Mouse (Mus musculus): Measurements from ENCODE around the gene Hecw2. TPM values are rescaled to one million over a fixed set of nuclear protein-coding genes. Genes with fewer than 3 reads are reported as not detected.

Hecw2 gene
- polyA plus RNA-seq, 1 experiment from 2014 or later: 8.3 TPM

DNA sequence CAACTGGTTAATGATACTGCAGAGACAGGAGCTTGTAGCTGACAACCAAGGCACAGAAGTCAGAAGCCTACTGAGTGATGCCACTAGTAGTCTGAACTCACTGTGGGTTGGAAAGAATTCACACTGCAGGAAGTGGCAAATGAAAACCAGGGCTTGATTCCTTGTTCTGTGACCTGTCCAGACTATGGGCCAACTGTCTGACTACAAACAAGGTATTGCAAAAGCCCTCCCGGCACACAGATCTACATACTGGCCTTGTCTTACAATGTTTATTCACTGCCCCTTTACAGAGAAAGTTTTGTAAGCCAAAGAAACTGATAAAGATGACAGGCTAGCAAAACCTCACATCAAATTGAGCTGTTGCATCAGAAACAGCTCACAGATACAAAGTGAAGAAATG is 284.7 kb downstream of the Hecw2 start:
- 74% methylated on average over 1 of the region's 1 CpGs for WGBS
- no peak for ATAC-seq (ENCODE audit: low FRiP score, low read depth)
- no peaks in the 10 kb centered on the region for H3K36me3 ChIP-seq
- no peak overlapping the region for H3K9ac ChIP-seq
- H3K4me3 ChIP-seq: no peak overlapping the region
- no peaks in the 10 kb centered on the region for H3K27me3 ChIP-seq (replicated peaks)
- no peak overlapping the region for H3K4me2 ChIP-seq (replicated peaks)
- H3K9me3 ChIP-seq: no peaks in the 10 kb centered on the region
- H3K27ac ChIP-seq: no peak overlapping the region
- H3K4me1 ChIP-seq: no peaks in the 10 kb centered on the region

DNA sequence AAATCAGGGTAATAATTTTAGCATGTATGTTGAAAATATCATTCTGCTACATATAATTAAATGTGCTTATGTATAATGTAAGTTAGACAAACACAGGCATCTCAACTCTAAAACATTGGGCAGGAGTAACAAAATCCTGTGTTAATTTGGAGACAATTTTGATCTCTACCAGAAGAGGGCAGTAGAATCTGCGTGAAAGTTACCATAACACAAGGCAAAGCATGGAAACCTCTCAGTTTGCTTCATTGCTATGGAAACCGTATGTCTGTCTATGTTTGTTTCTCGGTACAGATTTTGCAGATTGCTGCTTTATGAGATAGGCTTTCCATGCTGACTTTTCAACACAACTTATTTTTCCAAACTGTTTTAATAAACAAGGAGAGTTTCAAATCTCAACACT is 285.9 kb downstream of the Hecw2 start:
- no peak overlapping the region for H3K9ac ChIP-seq
- WGBS: 21% methylated on average over 3 of the region's 3 CpGs
- no peak overlapping the region for H3K4me3 ChIP-seq
- ATAC-seq (ENCODE audit: low FRiP score, low read depth): peak; percentile 73
- H3K4me1 ChIP-seq: no peaks in the 10 kb centered on the region
- no peaks in the 10 kb centered on the region for H3K27me3 ChIP-seq (replicated peaks)
- no peak overlapping the region for H3K4me2 ChIP-seq (replicated peaks)
- no peak overlapping the region for H3K27ac ChIP-seq
- no peaks in the 10 kb centered on the region for H3K9me3 ChIP-seq
- H3K36me3 ChIP-seq: no peaks in the 10 kb centered on the region

DNA sequence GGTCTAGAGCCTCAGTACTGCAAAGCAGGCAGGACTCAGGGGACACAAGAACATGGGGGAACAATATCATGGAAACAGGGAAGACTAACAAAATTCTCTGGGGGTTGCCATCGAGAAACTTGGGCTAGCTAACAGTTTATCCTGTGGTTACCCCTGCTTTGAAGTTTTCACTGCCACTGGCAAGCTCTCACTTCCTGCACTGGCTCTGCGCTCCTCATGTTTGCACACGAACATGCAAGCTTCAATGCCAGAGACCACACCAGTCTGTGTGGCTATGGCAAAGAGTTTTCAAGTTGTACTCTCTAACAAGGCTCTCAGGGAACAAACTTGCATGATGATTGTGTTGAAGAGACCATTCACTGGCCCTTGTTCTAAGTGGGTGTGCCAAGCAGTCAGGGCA is 288.8 kb downstream of the Hecw2 start:
- H3K4me3 ChIP-seq: no peak overlapping the region
- 0 out of 2 replicates have a peak, but pooled peaks cover 2% of the 10 kb centered on the region for H3K36me3 ChIP-seq
- no peaks in the 10 kb centered on the region for H3K4me1 ChIP-seq
- ATAC-seq (ENCODE audit: low FRiP score, low read depth): no peak
- no peak overlapping the region for H3K9ac ChIP-seq
- H3K27ac ChIP-seq: no peak overlapping the region
- 87% methylated on average over 3 of the region's 3 CpGs for WGBS
- H3K9me3 ChIP-seq: no peaks in the 10 kb centered on the region
- no peak overlapping the region for H3K4me2 ChIP-seq (replicated peaks)
- no peaks in the 10 kb centered on the region for H3K27me3 ChIP-seq (replicated peaks)

DNA sequence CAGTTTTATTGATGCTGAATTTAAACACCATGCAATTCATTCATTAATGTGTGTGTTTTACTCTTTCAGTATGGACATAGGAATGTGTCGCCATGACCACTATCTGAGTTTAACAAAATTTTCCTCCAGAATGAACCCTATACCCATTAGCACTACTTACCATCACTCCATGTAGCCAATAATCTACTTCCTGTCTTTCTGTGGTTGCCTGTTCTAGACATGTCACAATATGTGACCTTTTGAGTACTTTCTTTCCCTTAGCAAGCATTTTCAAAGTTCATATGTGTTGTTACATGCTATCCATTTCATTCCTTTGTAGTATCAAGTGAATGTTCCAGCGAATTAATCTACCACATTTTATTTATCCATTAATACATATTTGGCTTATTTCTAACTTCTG is 294.6 kb downstream of the Hecw2 start:
- ATAC-seq (ENCODE audit: low FRiP score, low read depth): no peak
- no peak overlapping the region for H3K4me2 ChIP-seq (replicated peaks)
- 90% methylated on average over 2 of the region's 2 CpGs for WGBS

DNA sequence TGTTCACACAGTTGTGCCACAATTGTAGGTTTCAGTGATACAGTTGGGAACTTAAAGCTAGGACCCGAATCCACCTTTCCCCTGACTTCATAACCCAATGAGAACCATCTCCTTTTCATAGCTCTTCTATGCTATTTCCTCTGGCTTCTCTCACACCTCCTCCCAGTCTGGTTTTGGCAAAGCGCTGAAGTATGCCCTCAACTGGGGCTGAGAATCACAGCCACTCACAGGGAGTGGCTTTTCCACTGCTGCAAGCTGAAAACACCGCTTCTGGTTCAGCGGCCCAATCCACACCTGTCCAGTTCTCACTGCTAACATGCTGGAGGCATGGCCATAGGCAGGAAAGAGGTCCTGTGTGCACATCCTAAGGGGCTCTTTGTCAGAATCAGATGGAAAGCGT is 300.7 kb downstream of the Hecw2 start:
- H3K9ac ChIP-seq: no peak overlapping the region
- H3K4me3 ChIP-seq: no peak overlapping the region
- no peak for ATAC-seq (ENCODE audit: low FRiP score, low read depth)
- H3K9me3 ChIP-seq: no peaks in the 10 kb centered on the region
- no peak overlapping the region for H3K27ac ChIP-seq
- H3K36me3 ChIP-seq: no peaks in the 10 kb centered on the region
- H3K4me1 ChIP-seq: no peaks in the 10 kb centered on the region
- H3K27me3 ChIP-seq (replicated peaks): no peaks in the 10 kb centered on the region
- no peak overlapping the region for H3K4me2 ChIP-seq (replicated peaks)
- WGBS: 88% methylated on average over 5 of the region's 5 CpGs

More for the DNA sequence above, 294.6 kb downstream of the Hecw2 start:
- Histone ChIP-seq H3K4me3 (no peak overlapping the region), H3K27me3 (replicated peaks) (no peaks in the 10 kb centered on the region), H3K9me3 (no peaks in the 10 kb centered on the region), H3K27ac (no peak overlapping the region), H3K4me1 (no peaks in the 10 kb centered on the region), H3K36me3 (0 out of 2 replicates have a peak, but pooled peaks cover 2% of the 10 kb centered on the region), H3K9ac (no peak overlapping the region)

DNA sequence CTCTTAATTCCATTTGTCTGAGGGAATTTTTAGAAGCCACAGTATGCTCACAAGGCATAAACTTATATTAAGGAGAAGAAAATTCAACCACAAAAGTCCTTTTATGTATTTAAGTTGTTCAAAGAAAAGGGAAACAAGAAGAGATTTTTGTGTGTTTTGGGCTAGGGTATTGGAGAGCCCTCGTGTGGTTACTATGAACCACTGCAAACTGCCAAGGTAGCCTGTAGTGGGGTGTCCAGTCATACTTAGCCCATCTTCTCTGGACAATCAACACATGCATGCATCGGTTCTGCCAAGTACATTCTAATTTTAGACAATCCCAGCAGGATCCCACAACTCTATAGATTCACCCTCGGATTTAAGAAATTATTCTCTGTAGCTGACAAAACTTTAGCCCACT is 304.6 kb downstream of the Hecw2 start:
- Histone ChIP-seq H3K27ac (no peak overlapping the region), H3K4me2 (replicated peaks) (no peak overlapping the region), H3K9me3 (no peaks in the 10 kb centered on the region), H3K4me3 (no peak overlapping the region), H3K27me3 (replicated peaks) (no peaks in the 10 kb centered on the region), H3K36me3 (no peaks in the 10 kb centered on the region), H3K4me1 (no peaks in the 10 kb centered on the region), H3K9ac (no peak overlapping the region)
- no peak for ATAC-seq (ENCODE audit: low FRiP score, low read depth)
- 46% methylated on average over 3 of the region's 3 CpGs for WGBS

DNA sequence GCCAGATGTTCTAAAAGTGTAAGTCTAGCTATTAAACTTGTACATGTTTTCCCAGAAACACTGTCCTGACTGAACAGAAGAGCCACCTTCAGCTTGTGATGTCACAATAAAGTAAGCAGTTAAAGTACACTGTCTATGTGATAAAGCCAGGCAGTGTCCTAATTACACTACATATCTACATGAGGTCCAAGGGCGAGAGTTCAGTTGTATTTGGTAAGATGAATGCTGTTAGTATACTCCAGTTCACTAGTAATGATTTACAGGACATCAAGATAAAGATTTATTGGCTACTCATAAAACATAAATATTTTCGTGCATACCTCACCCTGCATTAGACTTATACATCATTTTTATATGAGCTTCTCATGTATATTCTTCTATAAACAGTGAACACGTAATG is 305.2 kb downstream of the Hecw2 start:
- WGBS: 83% methylated on average over 3 of the region's 3 CpGs
- Histone ChIP-seq H3K36me3 (no peaks in the 10 kb centered on the region), H3K4me1 (no peaks in the 10 kb centered on the region), H3K4me3 (no peak overlapping the region), H3K9ac (no peak overlapping the region), H3K9me3 (no peaks in the 10 kb centered on the region), H3K27ac (no peak overlapping the region), H3K4me2 (replicated peaks) (no peak overlapping the region), H3K27me3 (replicated peaks) (no peaks in the 10 kb centered on the region)
- no peak for ATAC-seq (ENCODE audit: low FRiP score, low read depth)

DNA sequence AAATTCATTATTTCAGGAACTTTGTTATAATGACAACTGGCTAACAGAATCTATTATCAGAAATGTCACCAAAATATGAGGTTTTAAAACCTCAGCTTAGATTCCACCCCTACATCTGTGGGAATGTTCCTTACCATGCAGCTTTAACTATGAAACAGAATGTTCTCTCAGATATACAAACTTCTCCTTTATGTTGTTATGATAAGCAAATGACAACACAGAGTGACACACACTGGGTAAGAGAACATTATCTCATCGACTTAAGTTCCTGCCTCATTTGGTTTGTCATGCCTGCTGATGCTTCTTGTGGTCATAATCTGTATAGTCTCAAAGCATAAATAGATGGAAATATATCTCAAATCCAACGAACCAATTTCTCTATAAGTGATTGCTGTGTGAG is 312.5 kb downstream of the Hecw2 start:
- no peak for ATAC-seq (ENCODE audit: low FRiP score, low read depth)
- Histone ChIP-seq H3K9me3 (no peaks in the 10 kb centered on the region), H3K36me3 (no peaks in the 10 kb centered on the region), H3K27me3 (replicated peaks) (no peaks in the 10 kb centered on the region), H3K9ac (no peak overlapping the region), H3K27ac (no peak overlapping the region), H3K4me2 (replicated peaks) (no peak overlapping the region), H3K4me3 (no peak overlapping the region), H3K4me1 (no peaks in the 10 kb centered on the region)
- WGBS: 85% methylated on average over 2 of the region's 2 CpGs

DNA sequence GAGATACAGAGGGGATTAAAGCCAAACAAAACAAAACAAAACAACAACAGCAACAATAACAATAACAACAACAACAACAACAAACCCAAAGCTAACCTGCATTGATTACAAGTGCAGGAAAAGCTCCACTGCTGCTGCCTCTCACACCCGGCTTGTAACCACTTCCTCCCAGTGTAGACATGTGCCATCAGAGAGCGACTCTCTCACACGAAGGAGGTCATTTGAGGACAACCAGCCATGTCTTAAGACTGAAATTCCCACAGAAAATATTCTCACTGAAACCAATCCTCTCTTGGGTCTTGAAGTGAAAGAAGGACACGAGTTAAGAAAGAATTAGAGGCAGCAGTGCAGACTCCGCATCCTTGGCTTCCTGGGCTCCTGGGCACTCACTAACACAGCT is 319.0 kb downstream of the Hecw2 start:
- no peaks in the 10 kb centered on the region for H3K4me1 ChIP-seq
- 88% methylated on average over 5 of the region's 5 CpGs for WGBS
- no peaks in the 10 kb centered on the region for H3K36me3 ChIP-seq
- no peak overlapping the region for H3K4me3 ChIP-seq
- H3K27me3 ChIP-seq (replicated peaks): no peaks in the 10 kb centered on the region
- no peak for ATAC-seq (ENCODE audit: low FRiP score, low read depth)
- H3K9ac ChIP-seq: no peak overlapping the region
- H3K9me3 ChIP-seq: no peaks in the 10 kb centered on the region
- H3K4me2 ChIP-seq (replicated peaks): no peak overlapping the region
- H3K27ac ChIP-seq: no peak overlapping the region

DNA sequence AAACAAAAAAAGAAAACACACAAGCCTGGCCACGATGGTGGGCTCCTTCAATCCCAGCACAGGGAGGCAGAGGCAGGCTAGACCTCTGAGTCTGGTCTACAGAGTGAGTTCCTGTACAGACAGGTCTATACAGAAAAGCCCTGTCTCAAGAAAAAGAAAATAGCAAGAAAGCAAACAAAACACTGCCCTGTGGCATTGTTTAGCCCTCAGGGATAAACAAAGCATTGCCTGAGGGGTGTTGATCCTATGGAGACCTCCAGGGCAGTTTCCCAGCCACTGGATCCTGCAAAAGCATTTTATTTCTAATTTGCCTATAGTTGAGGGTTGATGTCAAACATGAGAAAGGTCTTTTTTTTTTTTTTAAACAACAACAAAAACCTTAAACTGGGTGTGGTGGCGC is 327.7 kb downstream of the Hecw2 start:
- Histone ChIP-seq H3K36me3 (no peaks in the 10 kb centered on the region; the same call in 1 of the 2 replicates), H3K9ac (no peak overlapping the region), H3K4me3 (no peak overlapping the region), H3K4me1 (no peaks in the 10 kb centered on the region), H3K9me3 (no peaks in the 10 kb centered on the region), H3K27me3 (replicated peaks) (no peaks in the 10 kb centered on the region), H3K27ac (no peak overlapping the region), H3K4me2 (replicated peaks) (no peak overlapping the region)
- 82% methylated on average over 2 of the region's 2 CpGs for WGBS
- ATAC-seq (ENCODE audit: low FRiP score, low read depth): no peak

DNA sequence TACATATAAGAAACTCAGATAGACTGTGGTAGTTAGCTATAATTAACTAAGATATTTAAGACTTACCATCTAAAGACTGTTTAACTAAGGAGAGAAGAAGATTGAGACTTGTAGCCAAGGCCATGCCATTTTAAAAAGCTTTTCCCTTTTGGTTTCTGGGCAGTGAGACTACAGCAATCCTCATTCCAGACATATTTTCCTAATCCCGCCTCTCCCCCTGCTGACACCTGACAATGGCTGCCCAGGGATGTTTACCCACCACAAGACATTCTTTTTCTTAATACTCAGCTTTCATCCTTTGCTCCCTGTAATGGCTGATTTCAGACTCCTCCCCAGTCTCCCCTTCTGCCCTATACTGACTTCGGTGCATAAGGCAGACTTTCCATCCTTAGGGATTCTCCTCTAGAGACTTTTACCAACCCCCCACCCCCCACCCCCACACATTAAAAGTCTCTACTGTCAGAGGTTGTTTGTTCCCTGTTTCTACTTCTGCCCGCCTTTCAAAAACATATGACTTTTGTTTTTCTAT is 328.5 kb downstream of the Hecw2 start:
- no peak overlapping the region for H3K4me2 ChIP-seq (replicated peaks)
- ATAC-seq (ENCODE audit: low FRiP score, low read depth): no peak
- H3K9me3 ChIP-seq: no peaks in the 10 kb centered on the region
- H3K27ac ChIP-seq: no peak overlapping the region
- no peak overlapping the region for H3K9ac ChIP-seq
- H3K36me3 ChIP-seq: no peaks in the 10 kb centered on the region; the same call in 1 of the 2 replicates
- H3K4me3 ChIP-seq: no peak overlapping the region
- H3K27me3 ChIP-seq (replicated peaks): no peaks in the 10 kb centered on the region
- 33% methylated on average over 3 of the region's 3 CpGs for WGBS
- no peaks in the 10 kb centered on the region for H3K4me1 ChIP-seq

DNA sequence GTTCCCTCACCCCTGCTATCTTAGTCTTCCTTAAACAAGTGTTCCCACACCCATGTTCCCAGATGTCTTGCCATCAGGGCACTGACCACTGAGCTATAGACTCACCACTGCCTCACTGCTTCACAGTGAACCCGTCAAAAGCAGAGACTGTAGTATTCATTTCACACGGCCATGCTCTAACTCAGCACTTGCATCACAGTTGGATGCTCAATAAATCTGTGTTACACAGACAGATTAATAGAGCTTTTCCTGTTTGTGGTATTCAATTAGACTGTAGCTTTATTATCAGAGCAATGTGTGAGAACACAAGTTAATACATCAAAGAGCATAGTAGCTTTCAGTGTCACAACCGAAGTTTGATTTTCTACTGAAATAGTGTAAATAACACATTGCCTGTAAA is 330.9 kb downstream of the Hecw2 start:
- Histone ChIP-seq H3K9me3 (no peaks in the 10 kb centered on the region), H3K4me3 (no peak overlapping the region), H3K36me3 (no peaks in the 10 kb centered on the region; the same call in 1 of the 2 replicates), H3K9ac (no peak overlapping the region), H3K27ac (no peak overlapping the region), H3K27me3 (replicated peaks) (no peaks in the 10 kb centered on the region), H3K4me2 (replicated peaks) (no peak overlapping the region), H3K4me1 (no peaks in the 10 kb centered on the region)
- WGBS: 34% methylated on average over 3 of the region's 3 CpGs
- ATAC-seq (ENCODE audit: low FRiP score, low read depth): 0 out of 2 replicates have a peak, but pooled peaks have one; percentile 33

DNA sequence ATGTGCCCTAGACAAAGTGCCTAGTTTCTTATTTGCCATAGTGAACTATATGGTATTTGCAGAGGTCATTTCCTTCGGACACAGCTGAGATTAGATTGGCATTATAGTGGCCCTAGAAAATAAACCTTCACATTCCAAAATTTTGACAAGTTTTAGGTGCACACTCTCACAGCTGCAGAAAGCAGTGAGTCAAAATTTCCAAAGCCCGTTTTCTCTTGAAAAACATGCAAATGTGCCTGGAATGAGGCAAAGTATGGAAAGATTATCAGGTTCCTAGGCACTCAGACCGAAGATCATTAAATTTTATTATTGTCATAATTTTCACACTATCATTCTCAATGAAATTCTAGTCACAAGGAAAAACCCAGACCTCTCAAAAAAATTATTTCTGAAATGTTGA is 334.4 kb downstream of the Hecw2 start:
- Histone ChIP-seq H3K36me3 (no peaks in the 10 kb centered on the region), H3K9ac (no peak overlapping the region), H3K9me3 (no peaks in the 10 kb centered on the region), H3K4me1 (no peaks in the 10 kb centered on the region), H3K27me3 (replicated peaks) (no peaks in the 10 kb centered on the region), H3K4me2 (replicated peaks) (no peak overlapping the region), H3K27ac (no peak overlapping the region), H3K4me3 (no peak overlapping the region)
- no peak for ATAC-seq (ENCODE audit: low FRiP score, low read depth)
- WGBS: 86% methylated on average over 3 of the region's 3 CpGs

All from neural tube, embryonic 12.5 days (tissue).